Mouse (Mus musculus) ovary, adult 10 weeks (tissue): Measurements from ENCODE around the gene Wls. TPM values are rescaled to one million over a fixed set of nuclear protein-coding genes. Genes with fewer than 3 reads are reported as not detected.

Experiments used
- polyA plus RNA-seq: library from polyadenylated mRNA; stranded (reverse); fragments of 350-450 nt; fragmentation: Illumina TruSeq; extraction: RNeasy Lipid Tissue Mini Kit (QIAGEN cat#74804); gene quantifications from one replicate; pipeline ENCODE4 v1.2.3, GENCODE M21; 2014

Gene Wls
- 305 TPM for polyA plus RNA-seq

DNA sequence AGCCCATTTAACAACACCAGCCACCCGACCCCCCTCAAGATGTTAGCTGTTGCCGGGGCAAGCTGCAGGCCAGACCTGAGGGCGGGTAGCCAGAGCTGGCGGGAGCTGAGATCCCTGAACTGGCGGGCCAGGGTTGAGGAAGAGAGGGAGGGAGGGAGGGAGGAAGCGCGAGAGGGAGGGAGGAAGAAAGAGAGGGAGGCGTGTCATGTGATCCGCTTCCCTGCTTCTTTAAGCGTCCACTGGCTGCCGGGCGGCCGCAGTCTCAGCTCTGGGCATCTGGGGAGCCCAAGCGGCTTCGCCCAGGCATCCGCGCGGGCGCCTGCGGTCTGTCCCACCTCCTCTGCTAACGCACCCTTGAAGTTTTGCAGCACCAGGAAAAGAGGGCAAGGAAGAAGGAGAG lies at the start of gene Wls:
Gene Wls, plus strand, starts transcription at position 192 of the 400 bp plus-strand sequence.

Other genes with a start within 250 kb of the Wls start
- not detected for gene Rpe65, start 240.5 kb upstream of the Wls start, polyA plus RNA-seq